Comparison of ENCODE assay signal across 11 mouse cellular contexts in the genomic region with DNA sequence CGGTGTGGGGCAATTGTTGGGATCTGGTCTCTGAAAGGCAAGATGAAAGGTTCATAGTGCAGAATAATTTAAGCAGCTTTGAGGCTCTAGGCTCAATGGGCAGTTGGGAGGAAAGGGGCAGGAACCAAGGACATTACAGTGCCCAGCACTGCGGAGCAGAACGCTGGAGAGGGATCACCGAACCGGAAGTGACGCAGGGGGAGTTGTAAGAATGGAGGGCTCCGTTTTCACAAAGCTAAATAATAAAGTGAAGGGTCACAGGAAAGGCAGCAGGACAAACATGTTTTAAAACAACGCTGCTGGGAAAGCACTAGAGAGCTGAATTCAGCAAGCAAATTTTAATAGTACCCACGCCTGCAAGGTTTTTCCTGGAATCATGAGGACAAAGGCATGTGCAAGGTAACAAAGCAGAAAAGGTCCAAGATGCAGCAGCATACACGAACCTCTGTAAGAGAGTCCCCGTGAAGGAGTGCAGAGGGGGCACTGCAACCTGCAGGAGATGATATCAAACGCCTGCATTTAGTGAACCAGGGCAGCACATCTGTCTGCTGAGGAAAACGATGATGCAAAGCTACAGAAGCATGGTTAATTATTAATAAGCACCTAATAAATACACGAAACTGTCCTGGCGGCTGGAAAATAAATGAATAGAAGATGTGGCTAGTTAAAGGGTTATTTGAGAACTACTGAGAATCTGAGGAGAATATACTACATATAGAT.
DNase-seq lines count a peak whose midpoint lies in the region; ATAC-seq lines count a peak whose summit lies in the region.
"Had no signal": no experiment of that assay in that cellular context is flagged by ENCODE, and none has a peak within 500 bp of the region (broad histone marks: within the 10 kb centered on the region; RNA-seq: fewer than 3 reads in every experiment).

No protein-coding gene starts in this region.

- H3K27me3 ChIP-seq in limb, embryonic 12.5 days = no peaks in the 10 kb centered on the region
- no peaks in the 10 kb centered on the region for H3K27me3 ChIP-seq in limb, embryonic 10.5 days (ENCODE audit: low read depth, poor library complexity, severe bottlenecking)
- H3K27me3 ChIP-seq in forebrain, embryonic 14.5 days (replicated peaks; ENCODE audit: control insufficient read depth, insufficient read depth, low read length) = no peaks in the 10 kb centered on the region
- H3K27me3 ChIP-seq in kidney, embryonic 15.5 days = no peaks in the 10 kb centered on the region
- no peaks in the 10 kb centered on the region for H3K27me3 ChIP-seq in neural tube, embryonic 12.5 days (replicated peaks)
- H3K27me3 ChIP-seq: embryonic facial prominence, embryonic 13.5 days had no signal

- no peaks in the 10 kb centered on the region for H3K9me3 ChIP-seq in limb, embryonic 12.5 days
- H3K9me3 ChIP-seq in limb, embryonic 10.5 days (replicated peaks) = no peaks in the 10 kb centered on the region
- no peaks in the 10 kb centered on the region for H3K9me3 ChIP-seq in forebrain, embryonic 14.5 days (replicated peaks; ENCODE audit: control insufficient read depth, low read length)
- H3K9me3 ChIP-seq in kidney, embryonic 15.5 days (replicated peaks) = no peaks in the 10 kb centered on the region
- no peaks in the 10 kb centered on the region for H3K9me3 ChIP-seq in neural tube, embryonic 12.5 days
- H3K9me3 ChIP-seq: embryonic facial prominence, embryonic 13.5 days; G1E had no signal

- peak overlapping the region; percentile 23; the same call in 1 of the 2 replicates for H3K27ac ChIP-seq in limb, embryonic 12.5 days
- H3K27ac ChIP-seq in limb, embryonic 10.5 days = no peak overlapping the region
- H3K27ac ChIP-seq in forebrain, embryonic 14.5 days (ENCODE audit: low read depth, low read length) = no peak overlapping the region
- H3K27ac ChIP-seq in kidney, embryonic 15.5 days = peak overlapping the region; percentile 71
- H3K27ac ChIP-seq in neural tube, embryonic 12.5 days = no peak overlapping the region
- H3K27ac ChIP-seq: embryonic facial prominence, embryonic 13.5 days had no signal

- peaks cover 16% of the 10 kb centered on the region for H3K4me1 ChIP-seq in limb, embryonic 12.5 days (replicated peaks)
- H3K4me1 ChIP-seq in limb, embryonic 10.5 days = peaks cover 12% of the 10 kb centered on the region; the same call in 1 of the 2 replicates
- H3K4me1 ChIP-seq in forebrain, embryonic 14.5 days (ENCODE audit: control insufficient read depth, insufficient read depth, low read length) = no peaks in the 10 kb centered on the region
- peaks cover 23% of the 10 kb centered on the region for H3K4me1 ChIP-seq in kidney, embryonic 15.5 days
- H3K4me1 ChIP-seq in neural tube, embryonic 12.5 days = peaks cover 14% of the 10 kb centered on the region

- H3K9ac ChIP-seq in limb, embryonic 12.5 days (replicated peaks) = no peak overlapping the region
- no peak overlapping the region for H3K9ac ChIP-seq in forebrain, embryonic 14.5 days (ENCODE audit: low read length)
- no peak overlapping the region for H3K9ac ChIP-seq in kidney, embryonic 15.5 days
- H3K9ac ChIP-seq in neural tube, embryonic 12.5 days = no peak overlapping the region
- H3K9ac ChIP-seq: embryonic facial prominence, embryonic 13.5 days had no signal

- no peak overlapping the region for H3K4me2 ChIP-seq in limb, embryonic 12.5 days
- peak overlapping the region; percentile 3; the same call in 1 of the 2 replicates for H3K4me2 ChIP-seq in forebrain, embryonic 14.5 days (ENCODE audit: low read length)
- H3K4me2 ChIP-seq in kidney, embryonic 15.5 days = peak overlapping the region; percentile 55
- peak overlapping the region; percentile 32 for H3K4me2 ChIP-seq in neural tube, embryonic 12.5 days (replicated peaks)
- H3K4me2 ChIP-seq: embryonic facial prominence, embryonic 13.5 days had no signal

- H3K4me3 ChIP-seq in limb, embryonic 12.5 days (replicated peaks) = no peak overlapping the region
- H3K4me3 ChIP-seq in limb, embryonic 10.5 days = no peak overlapping the region
- H3K4me3 ChIP-seq in forebrain, embryonic 14.5 days (ENCODE audit: low read depth, low read length) = no peak overlapping the region
- peak overlapping the region; percentile 27 for H3K4me3 ChIP-seq in kidney, embryonic 15.5 days (replicated peaks)
- no peak overlapping the region for H3K4me3 ChIP-seq in neural tube, embryonic 12.5 days
- H3K4me3 ChIP-seq: embryonic facial prominence, embryonic 13.5 days; myocyte had no signal

- H3K36me3 ChIP-seq in limb, embryonic 12.5 days = peaks cover 3% of the 10 kb centered on the region; the same call in 1 of the 2 replicates
- H3K36me3 ChIP-seq in limb, embryonic 10.5 days = peaks cover 11% of the 10 kb centered on the region
- no peaks in the 10 kb centered on the region for H3K36me3 ChIP-seq in forebrain, embryonic 14.5 days (ENCODE audit: control insufficient read depth, insufficient read depth, low read length)
- no peaks in the 10 kb centered on the region for H3K36me3 ChIP-seq in kidney, embryonic 15.5 days
- no peaks in the 10 kb centered on the region for H3K36me3 ChIP-seq in neural tube, embryonic 12.5 days

- no peak for DNase-seq in limb, embryonic 10.5 days (ENCODE audit: low spot score)
- no peak for DNase-seq in forebrain, embryonic 14.5 days (ENCODE audit: low spot score)
- no peak for DNase-seq in layer of hippocampus, adult 8-10 months (ENCODE audit: low spot score in 2 of 2)
- DNase-seq in cerebellum, postnatal 4 days (ENCODE audit: low spot score in 2 of 2) = no peak
- DNase-seq in layer of hippocampus, postnatal 36 days = no peak

- WGBS in limb, embryonic 12.5 days = 60% methylated on average over 15 of the region's 15 CpGs
- WGBS in limb, embryonic 10.5 days = 78% methylated on average over 15 of the region's 15 CpGs
- 35% methylated on average over 15 of the region's 15 CpGs for WGBS in forebrain, embryonic 14.5 days
- WGBS in kidney, embryonic 15.5 days = 29% methylated on average over 15 of the region's 15 CpGs
- WGBS in neural tube, embryonic 12.5 days = 39% methylated on average over 15 of the region's 15 CpGs

- ATAC-seq in limb, embryonic 12.5 days (ENCODE audit: insufficient number of reproducible peaks, insufficient read depth, low FRiP score, low TSS enrichment, low read depth) = no peak
- 0 out of 2 replicates have a peak, but pooled peaks have one; percentile 33 for ATAC-seq in forebrain, embryonic 14.5 days
- no peak for ATAC-seq in kidney, embryonic 15.5 days (replicated peaks; ENCODE audit: low FRiP score)
- ATAC-seq in neural tube, embryonic 12.5 days (ENCODE audit: low FRiP score, low read depth) = peak; percentile 39; the same call in 1 of the 2 replicates

Comparison
In these comparisons a context has a peak if more than half of its experiments do, and no peak if none do; other contexts are left out.
1. H3K27ac ChIP-seq: peak in limb, embryonic 12.5 days (single experiment) and kidney, embryonic 15.5 days (single experiment); none in limb, embryonic 10.5 days (single experiment), forebrain, embryonic 14.5 days (single experiment) and neural tube, embryonic 12.5 days (single experiment).
2. ATAC-seq: peak in forebrain, embryonic 14.5 days (single experiment) and neural tube, embryonic 12.5 days (single experiment); none in limb, embryonic 12.5 days (single experiment) and kidney, embryonic 15.5 days (single experiment).